Comparison of ENCODE assay signal across 8 mouse cellular contexts in the genomic region with DNA sequence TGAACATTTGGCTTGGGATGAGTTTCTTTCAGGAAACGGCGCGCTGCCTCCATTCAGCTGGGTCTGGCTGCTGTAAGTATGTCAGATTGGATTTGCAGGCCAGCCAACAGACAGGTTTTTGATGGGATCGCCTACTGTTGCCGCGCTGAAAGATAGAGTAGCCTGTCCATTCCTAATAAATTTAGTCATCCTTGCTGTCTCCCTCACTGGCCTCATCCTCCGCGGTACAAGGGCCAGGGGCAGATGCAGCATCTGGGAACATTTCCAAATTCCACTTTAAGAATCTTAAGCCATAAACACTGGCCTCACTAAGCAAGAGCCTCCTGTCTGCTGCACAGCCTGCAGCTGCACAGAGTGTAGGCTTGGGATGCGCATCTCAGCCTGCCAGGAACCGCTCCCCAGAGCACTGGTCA.
DNase-seq lines count a peak whose midpoint lies in the region; ATAC-seq and TF ChIP-seq lines count a peak whose summit lies in the region.
"Had no signal": no experiment of that assay in that cellular context is flagged by ENCODE, and none has a peak within 500 bp of the region (broad histone marks: within the 10 kb centered on the region; RNA-seq: fewer than 3 reads in every experiment).

No protein-coding gene starts in this region.

- no peaks in the 10 kb centered on the region for H3K9me3 ChIP-seq in kidney, embryonic 16.5 days (ENCODE audit: low read length)
- H3K9me3 ChIP-seq in ES-E14 (ENCODE audit: control insufficient read depth, insufficient read depth, low read depth, low read length): no peaks in the 10 kb centered on the region
- no peaks in the 10 kb centered on the region for H3K9me3 ChIP-seq in midbrain, embryonic 15.5 days

- no peak overlapping the region for H3K27ac ChIP-seq in kidney, embryonic 16.5 days (ENCODE audit: low read length)
- no peak overlapping the region for H3K27ac ChIP-seq in kidney, adult 2 months (ENCODE audit: insufficient read depth, low read depth, low read length)
- H3K27ac ChIP-seq in ES-E14 (ENCODE audit: insufficient read depth, low read depth, low read length, poor library complexity, severe bottlenecking): no peak overlapping the region
- no peak overlapping the region for H3K27ac ChIP-seq in midbrain, embryonic 15.5 days

- no peak overlapping the region for H3K9ac ChIP-seq in kidney, embryonic 16.5 days (replicated peaks; ENCODE audit: low read length)
- H3K9ac ChIP-seq in ES-E14 (ENCODE audit: insufficient read depth, low read depth, low read length, poor library complexity, severe bottlenecking): no peak overlapping the region
- H3K9ac ChIP-seq in midbrain, embryonic 15.5 days: no peak overlapping the region

- H3K4me2 ChIP-seq in kidney, embryonic 16.5 days (replicated peaks; ENCODE audit: low read depth, low read length): no peak overlapping the region
- no peak overlapping the region for H3K4me2 ChIP-seq in midbrain, embryonic 15.5 days

- H3K4me3 ChIP-seq in kidney, embryonic 16.5 days (ENCODE audit: low read length): no peak overlapping the region
- H3K4me3 ChIP-seq in kidney, adult 2 months (ENCODE audit: insufficient read depth, low read depth, low read length): no peak overlapping the region
- H3K4me3 ChIP-seq in ES-E14 (ENCODE audit: insufficient read depth in 1 of 2, low read depth in 1 of 2, low read length in 2 of 2, poor library complexity in 1 of 2, severe bottlenecking in 1 of 2): no peak overlapping the region
- H3K4me3 ChIP-seq in midbrain, embryonic 15.5 days: no peak overlapping the region
- H3K4me3 ChIP-seq: erythroblast, embryonic 14.5 days had no signal

- TF ChIP-seq POLR2A in kidney, adult 2 months (IDR thresholded peaks at IDR 0.05; ENCODE audit: low read depth, low read length): no peak

- no peak for DNase-seq in kidney, adult 2 months
- no peak for DNase-seq in ES-E14 (ENCODE audit: low read depth, low spot score)
- peak; percentile 49 for DNase-seq in brain, adult 2 months (ENCODE audit: low read depth, low spot score)
- DNase-seq in thymus, postnatal 36 days: no peak

- no peaks in the 10 kb centered on the region for H3K4me1 ChIP-seq in kidney, embryonic 16.5 days (ENCODE audit: insufficient read depth, low read length)
- no peaks in the 10 kb centered on the region for H3K4me1 ChIP-seq in kidney, adult 2 months (ENCODE audit: control insufficient read depth, insufficient read depth, low read length)
- H3K4me1 ChIP-seq in ES-E14 (ENCODE audit: control insufficient read depth in 2 of 2, insufficient read depth in 2 of 2, low read length in 2 of 2, poor library complexity in 1 of 2): no peaks in the 10 kb centered on the region
- 0 out of 2 replicates have a peak, but pooled peaks cover 3% of the 10 kb centered on the region for H3K4me1 ChIP-seq in midbrain, embryonic 15.5 days

- WGBS in kidney, embryonic 16.5 days: 58% methylated on average over 10 of the region's 10 CpGs
- 55% methylated on average over 10 of the region's 10 CpGs for WGBS in kidney, adult 2 months
- 50% methylated on average over 10 of the region's 10 CpGs for WGBS in midbrain, embryonic 15.5 days

- H3K36me3 ChIP-seq in kidney, embryonic 16.5 days (ENCODE audit: insufficient read depth, low read length): no peaks in the 10 kb centered on the region
- H3K36me3 ChIP-seq in kidney, adult 2 months (ENCODE audit: control insufficient read depth, insufficient read depth, low read length): no peaks in the 10 kb centered on the region
- no peaks in the 10 kb centered on the region for H3K36me3 ChIP-seq in ES-E14 (ENCODE audit: control insufficient read depth, insufficient read depth, low read length, poor library complexity, severe bottlenecking)
- no peaks in the 10 kb centered on the region for H3K36me3 ChIP-seq in midbrain, embryonic 15.5 days (replicated peaks)

- ATAC-seq in kidney, embryonic 16.5 days (ENCODE audit: low FRiP score, low TSS enrichment): peak; percentile 67
- ATAC-seq in midbrain, embryonic 15.5 days (replicated peaks): peak; percentile 66; the same call in 1 of the 2 replicates
- ATAC-seq in erythroid progenitor cell, adult 5-6 weeks (replicated peaks; ENCODE audit: low FRiP score, poor library complexity, severe bottlenecking): no peak

- TF ChIP-seq CTCF in kidney, adult 2 months (conservative IDR thresholded peaks at IDR 0.05; ENCODE audit: insufficient read depth, insufficient read length, low read depth, low read length): no peak

- in situ Hi-C loops in ES-E14 (cut with MboI; ENCODE audit: low sequenced_read_pairs in 2 of 2, unreplicated experiment in 2 of 2): no loop called here

- H3K27me3 ChIP-seq in kidney, embryonic 16.5 days (ENCODE audit: insufficient read depth, low read length): no peaks in the 10 kb centered on the region
- no peaks in the 10 kb centered on the region for H3K27me3 ChIP-seq in kidney, adult 2 months (replicated peaks; ENCODE audit: control insufficient read depth, insufficient read depth, low read length)
- H3K27me3 ChIP-seq in midbrain, embryonic 15.5 days (replicated peaks): no peaks in the 10 kb centered on the region

TF ChIP-seq in ES-E14, 5 proteins besides CTCF, POLR2A, EP300 and RAD21:
- TF ChIP-seq ZNF384 (IDR thresholded peaks at IDR 0.05; ENCODE audit: low read depth, low read length) (0 out of 2 replicates have a peak, but pooled peaks have one; percentile 41), ZC3H11A (IDR thresholded peaks at IDR 0.05; ENCODE audit: borderline replicate concordance, low read depth, low read length) (no peak)
TF ChIP-seq in ES-E14: peak in this region for 1.
